Mouse (Mus musculus) right cerebral cortex, postnatal 36 days (tissue): ENCODE measurements around the gene Gfral.

Experiments used
- DNase-seq, 2 experiments: peaks; one replicate each; pipeline ENCODE4 v3.0.0; 2022; ENCODE audit warnings: low spot score in 2 of 2, mixed read lengths in 1 of 2

Gfral gene

GRCm38 (mm10) chr9:76124249-76124648 is 89.2 kb downstream of the Gfral start:
- DNase-seq = no peak

- peak; percentile 18 to 30 for DNase-seq
These were observed 90.6 kb downstream of the Gfral start for GRCm38 (mm10) chr9:76122888-76123287.
